Mouse (Mus musculus) ZHBTc4 (cell line): ENCODE results near the gene Hist1h4k.
"Not testable (repeated sequence)": the region's sequence is repeated elsewhere in the genome, so short reads cannot be mapped to it uniquely, and the experiment has no call there.

Experiments
- DNase-seq: peaks from one replicate; pipeline ENCODE4 v3.0.0-alpha.2; 2011; ENCODE audit warnings: low read depth, low spot score

Gene Hist1h4k

GRCm38 (mm10) chr13:21750159-21751017 is at the start of gene Hist1h4k:
Gene Hist1h4k, minus strand, starts transcription at chr13:21750505.
- peak; percentile 97 for DNase-seq

DNA sequence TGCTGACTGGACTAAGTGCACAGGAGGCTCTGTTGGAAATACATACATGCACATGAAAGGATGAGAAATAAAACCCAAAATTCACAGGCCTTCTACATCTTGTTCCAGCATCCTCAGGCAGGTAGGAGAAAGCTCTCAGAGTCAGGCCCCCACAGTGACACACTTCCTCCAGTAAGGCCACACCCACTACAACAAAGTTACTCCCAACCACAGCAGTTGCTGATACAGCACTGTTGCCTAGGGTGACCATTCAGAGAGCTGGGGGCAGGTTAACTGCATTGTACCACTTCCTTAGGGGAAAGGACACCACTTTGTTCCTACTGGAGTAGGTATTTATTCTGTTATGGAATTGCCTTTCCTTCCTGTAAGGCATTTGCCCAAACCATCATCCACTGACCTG is 46.9 kb upstream of the Hist1h4k start:
- DNase-seq, result not testable (repeated sequence)

DNA sequence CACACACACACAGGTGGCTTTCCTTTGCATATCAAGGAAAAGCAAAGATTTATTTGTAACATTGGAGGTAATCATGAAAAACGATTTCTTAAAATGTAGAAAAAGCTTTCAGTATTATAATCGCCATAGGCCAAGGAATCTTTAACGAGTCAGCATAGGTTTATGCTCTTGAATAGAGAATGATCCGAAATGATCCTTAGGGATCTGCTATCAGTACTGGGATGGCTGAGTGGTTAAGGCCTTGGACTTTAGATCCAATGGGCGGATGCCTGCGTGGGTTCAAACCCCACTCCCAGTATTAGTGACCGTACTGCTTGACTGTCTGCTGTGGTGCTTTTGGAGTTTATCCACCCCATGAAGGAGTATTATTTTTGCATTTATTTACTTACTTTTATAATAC is 45.3 kb upstream of the Hist1h4k start:
- DNase-seq, result peak; percentile 43

GRCm38 (mm10) chr13:21790601-21791283 is 40.4 kb upstream of the Hist1h4k start:
- peak; percentile 91 for DNase-seq

GRCm38 (mm10) chr13:21789925-21790324 is 39.6 kb upstream of the Hist1h4k start:
- DNase-seq, result peak; percentile 25

DNA sequence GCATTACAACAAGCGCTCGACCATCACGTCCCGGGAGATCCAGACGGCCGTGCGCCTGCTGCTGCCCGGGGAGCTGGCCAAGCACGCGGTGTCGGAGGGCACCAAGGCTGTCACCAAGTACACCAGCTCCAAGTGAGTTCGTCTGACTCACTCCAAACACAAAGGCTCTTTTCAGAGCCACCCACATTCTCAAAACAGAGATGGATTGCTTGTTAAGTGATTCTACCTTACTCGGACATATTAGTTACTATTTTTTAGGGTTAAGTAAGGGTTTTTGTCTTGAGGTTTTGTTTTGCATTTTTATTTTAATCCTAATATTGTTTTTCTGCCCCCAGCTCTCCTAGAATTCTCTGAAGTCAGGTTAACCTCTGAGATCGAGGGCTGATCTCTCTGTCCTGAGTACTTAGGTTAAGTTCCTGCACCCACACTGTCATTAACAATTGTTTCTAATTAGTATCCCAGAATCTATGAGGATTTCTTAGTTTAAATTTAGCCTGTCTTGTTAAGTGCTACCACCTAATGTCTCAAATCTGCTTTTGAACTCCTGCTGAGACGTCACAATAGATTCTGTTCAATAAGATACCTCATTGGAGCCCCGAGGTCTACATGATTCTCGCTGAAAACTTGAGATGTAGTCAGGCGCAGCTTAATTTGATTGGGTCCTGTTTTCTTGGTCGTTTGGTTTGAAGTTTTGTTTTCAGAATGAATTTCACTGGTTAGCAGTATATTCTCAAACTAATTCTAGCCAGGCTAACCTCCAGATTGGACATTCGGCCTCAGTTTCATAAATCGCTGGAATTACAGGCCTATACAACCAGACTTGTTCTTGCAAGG is 37.7 kb upstream of the Hist1h4k start:
- DNase-seq, result peak; percentile 44

GRCm38 (mm10) chr13:21786899-21787629 is 36.8 kb upstream of the Hist1h4k start, which contains the start of the genes Hist1h2an and Hist1h2bp:
Gene Hist1h2an, minus strand, starts transcription at chr13:21787218.
Gene Hist1h2bp, plus strand, starts transcription at chr13:21787461.
- DNase-seq, result peak; percentile 97

DNA sequence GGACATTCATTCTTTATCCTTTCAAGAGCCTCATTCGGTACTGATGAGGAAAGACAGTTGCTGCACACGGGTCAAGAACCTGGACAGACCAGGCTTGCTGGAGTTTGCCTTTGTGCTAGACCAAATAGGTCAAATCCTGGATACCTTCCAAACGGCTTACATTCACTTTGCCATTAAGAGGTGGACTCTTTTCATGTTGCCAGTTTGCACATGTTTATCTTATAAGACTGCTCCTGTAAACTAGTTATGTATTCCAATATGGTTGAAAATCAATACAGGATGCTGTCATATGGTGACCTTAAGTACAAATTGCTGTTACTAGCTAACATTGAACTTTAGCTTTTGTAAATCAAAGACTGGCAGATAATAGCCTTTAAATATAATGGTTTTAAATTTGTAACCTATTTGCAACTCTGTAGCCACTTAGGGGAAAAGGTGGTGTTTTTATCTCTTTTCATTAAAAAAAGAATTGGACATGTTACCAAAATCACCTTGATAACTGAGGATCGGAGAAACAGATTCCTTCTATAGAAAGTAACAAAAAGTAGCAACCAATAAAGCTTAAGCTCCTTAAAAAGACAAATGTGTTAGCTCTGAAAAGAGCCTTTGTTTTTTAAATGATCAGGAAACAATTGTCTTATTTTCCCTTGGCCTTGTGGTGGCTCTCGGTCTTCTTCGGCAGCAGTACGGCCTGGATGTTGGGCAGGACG is 36.0 kb upstream of the Hist1h4k start:
- DNase-seq, result peak; percentile 72

DNA sequence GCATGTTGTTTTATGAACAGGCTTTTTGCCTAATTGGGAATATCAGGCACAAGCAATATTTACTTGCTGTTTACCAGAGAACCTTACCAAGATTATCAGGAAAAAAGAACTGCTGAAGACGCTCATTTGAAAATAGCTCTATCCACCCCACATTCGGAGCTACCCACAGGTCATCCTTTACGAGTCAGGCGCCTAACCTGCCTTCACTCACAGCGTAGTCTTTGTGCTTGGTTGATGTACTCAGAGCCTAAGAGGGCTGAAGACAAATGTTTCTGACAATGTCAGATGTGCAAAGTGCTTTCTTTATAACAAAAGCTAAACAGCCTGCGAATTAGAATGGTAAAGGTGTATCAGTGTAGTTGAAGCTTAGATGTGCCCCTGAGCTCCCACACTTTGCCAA is 34.0 kb upstream of the Hist1h4k start:
- DNase-seq, result peak; percentile 14

DNA sequence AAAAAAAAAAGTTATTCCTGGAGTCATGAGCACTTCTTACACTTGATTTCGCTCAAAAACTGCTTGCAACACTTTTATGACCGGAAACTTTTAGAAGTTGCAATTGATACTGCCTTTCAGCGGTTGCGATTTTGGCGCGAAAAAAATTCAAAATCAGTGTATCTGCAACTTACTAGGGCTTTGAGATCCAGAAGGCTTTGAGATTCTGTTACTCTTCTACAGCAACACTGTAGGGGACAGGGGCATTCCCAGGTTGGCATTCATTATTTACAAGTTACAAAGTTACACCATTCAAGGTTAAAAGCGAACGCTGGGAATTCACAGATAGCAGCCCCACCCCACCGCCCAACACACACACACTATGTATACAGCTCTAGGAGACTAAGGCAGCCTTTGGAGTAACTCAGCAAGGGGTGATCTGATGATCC is 33.4 kb upstream of the Hist1h4k start:
- DNase-seq, result peak; percentile 85

- peak; percentile 90 for DNase-seq
Measured at GRCm38 (mm10) chr13:21783255-21783617, 32.9 kb upstream of the Hist1h4k start, which contains the start of gene Hist1h3i. Gene Hist1h3i, minus strand, starts transcription at chr13:21783370.

DNA sequence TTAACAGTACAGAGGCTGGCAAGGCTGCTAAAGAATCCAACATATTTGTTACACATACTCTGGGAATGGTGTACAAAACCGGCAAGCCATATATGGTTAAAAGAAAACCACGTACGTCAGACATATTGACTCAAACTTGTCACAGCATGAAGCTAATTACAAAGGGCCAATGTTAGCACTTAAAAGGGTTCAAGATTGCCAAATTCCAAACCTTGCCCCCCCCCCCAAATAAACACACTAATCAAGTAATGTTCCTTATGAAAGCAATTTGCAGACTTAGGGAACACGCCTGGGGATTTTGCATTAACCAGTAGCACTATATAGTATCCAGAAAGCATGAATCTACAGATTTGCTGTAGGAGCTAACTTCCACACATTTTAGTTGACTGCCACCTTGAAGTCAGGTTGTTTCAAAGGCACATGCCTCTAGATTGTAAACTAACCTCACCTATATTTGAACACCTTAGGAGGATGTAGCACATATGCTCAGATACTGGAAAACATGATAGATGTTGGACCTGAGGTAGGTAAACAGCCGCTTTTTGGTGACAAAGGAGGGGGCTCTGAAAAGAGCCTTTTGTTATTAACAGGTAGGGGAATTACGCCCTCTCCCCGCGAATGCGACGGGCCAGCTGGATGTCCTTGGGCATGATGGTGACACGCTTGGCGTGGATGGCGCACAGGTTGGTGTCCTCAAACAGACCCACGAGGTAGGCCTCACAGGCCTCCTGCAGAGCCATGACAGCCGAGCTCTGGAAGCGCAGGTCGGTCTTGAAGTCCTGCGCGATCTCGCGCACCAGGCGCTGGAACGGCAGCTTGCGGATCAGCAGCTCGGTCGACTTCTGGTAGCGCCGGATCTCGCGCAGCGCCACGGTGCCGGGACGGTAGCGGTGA is 32.3 kb upstream of the Hist1h4k start:
- DNase-seq, result peak; percentile 69

GRCm38 (mm10) chr13:21781639-21782038 is 31.3 kb upstream of the Hist1h4k start:
- no peak for DNase-seq

DNA sequence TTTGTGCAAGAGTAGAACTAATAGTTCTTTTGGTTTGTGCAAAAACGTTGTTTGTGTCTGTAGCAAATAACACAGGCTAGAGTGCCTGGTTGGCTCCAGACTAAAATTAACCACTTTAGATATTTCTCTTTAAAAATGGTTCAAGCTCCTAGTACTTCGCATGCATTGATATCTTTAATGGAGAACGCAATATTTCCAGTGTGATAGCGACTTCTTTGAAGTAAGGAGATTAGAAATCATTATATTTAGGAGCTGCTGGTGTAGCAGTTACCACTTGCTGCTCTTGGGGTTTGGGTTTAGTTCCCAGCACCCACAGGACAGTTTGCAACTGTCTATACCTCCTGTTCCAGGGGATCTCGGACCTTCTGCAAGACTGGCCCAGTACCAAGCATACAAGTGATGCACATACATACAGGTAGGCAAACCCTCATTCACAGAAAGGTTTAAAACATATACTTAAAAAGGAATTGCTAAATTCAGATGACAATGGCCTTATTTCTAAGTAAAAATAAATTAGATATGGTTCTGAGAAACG is 30.8 kb upstream of the Hist1h4k start:
- peak; percentile 19 for DNase-seq

GRCm38 (mm10) chr13:21779767-21780731 is 29.7 kb upstream of the Hist1h4k start, which contains the start of gene Hist1h1b:
Gene Hist1h1b, minus strand, starts transcription at chr13:21780625.
- DNase-seq, result peak; percentile 82

DNA sequence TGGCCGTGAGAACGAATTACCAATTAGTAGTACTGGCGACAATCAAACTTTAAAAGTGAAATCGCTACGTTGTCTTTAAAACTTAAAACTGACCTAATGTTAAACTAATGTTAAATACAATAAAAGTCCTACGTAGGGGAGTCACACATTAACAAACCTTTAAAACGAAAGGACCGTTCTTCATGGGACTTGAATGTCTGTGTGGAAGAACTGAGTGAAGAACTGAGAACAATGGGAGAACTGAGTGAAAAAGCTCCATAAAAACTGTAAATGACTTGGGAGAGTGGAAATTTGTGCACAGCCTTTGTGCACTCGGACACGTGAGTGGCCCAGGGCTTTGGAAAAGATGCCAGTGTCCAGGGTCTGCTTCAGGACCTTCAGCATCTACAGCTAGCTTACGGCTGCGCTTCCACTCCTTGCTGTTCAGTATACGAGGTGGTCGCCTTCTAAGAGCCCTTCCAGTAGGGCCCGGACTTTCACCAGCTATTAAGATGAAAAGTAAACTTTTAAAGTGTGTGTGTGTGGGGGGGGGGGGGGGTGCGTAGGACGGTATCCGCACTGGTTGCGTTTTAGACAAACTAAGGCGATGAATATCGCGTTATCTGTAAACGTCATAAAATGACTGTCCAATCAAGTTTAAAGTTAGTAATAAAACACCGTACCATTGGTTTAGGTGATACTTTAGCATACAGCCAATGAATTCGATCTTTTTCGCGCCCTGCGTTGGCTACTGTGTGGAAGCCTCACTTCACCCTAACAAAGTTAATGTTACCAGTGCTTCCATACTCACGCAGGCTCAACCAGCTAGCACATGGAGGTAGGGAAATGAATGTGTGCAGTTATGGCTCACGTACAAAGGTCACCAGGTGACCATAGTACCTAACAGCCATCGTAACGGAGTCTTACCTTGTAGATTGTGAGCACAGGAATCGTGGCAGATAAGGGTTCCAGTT is 28.8 kb upstream of the Hist1h4k start:
- peak; percentile 93 for DNase-seq

DNA sequence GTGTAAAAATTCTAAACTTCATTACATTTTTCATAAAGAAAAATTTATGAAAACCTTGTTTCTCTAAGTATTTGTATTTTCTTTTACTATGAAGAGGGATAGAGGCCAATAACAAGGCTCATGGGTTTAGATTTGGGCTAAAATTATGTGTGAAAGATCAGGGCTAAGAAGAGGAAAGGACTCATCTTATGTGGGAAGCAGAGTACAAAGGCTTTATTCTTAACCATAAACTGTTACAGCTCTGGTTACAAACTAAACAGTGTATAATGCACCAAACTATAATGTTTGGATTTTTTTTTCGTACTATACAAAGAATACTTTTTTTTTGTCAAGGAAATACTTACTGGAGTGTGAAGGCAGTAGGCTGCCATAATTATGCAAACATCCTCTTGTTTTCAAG is 5.4 kb upstream of the Hist1h4k start:
- no peak for DNase-seq
